In the genomic region with DNA sequence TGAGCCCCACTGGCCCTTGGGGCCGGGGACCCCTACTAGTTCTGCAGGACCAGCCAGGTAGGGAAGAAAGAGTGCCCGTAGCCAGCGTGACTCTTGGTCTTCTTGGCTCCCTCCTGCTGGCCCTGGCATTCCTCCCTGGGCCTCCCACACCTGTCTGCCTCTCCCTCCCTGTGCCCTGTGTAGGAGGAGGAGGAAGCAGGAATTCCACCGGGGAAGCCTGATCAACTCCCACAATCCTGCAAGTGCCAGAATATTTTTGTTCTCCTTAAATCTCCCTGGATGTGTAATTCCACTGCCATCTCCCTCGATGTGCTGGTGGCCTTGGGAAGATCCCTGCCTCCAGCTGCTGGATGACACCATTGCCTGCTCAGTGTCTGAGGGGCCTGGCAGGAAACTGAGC, we compare ENCODE assay signal across 25 mouse cellular contexts. TPM values are rescaled to one million over a fixed set of nuclear protein-coding genes. Genes with fewer than 3 reads are reported as not detected.
A peak's percentile ranks its signal among the peaks of the same experiment; 100 is the strongest.
DNase-seq lines count a peak whose midpoint lies in the region; ATAC-seq and TF ChIP-seq lines count a peak whose summit lies in the region.
"Had no signal": no experiment of that assay in that cellular context is flagged by ENCODE, and none has a peak within 500 bp of the region (broad histone marks: within the 10 kb centered on the region; RNA-seq: fewer than 3 reads in every experiment).

No protein-coding gene starts in this region.

- no peaks in the 10 kb centered on the region for H3K36me3 ChIP-seq in kidney, postnatal 0 days (ENCODE audit: insufficient read depth, low read length)
- H3K36me3 ChIP-seq: embryonic facial prominence, embryonic 13.5 days; embryonic facial prominence, embryonic 15.5 days; forebrain, embryonic 10.5 days; forebrain, embryonic 12.5 days; G1E had no signal

- no peak overlapping the region for H3K4me3 ChIP-seq in kidney, postnatal 0 days (replicated peaks; ENCODE audit: low read depth, low read length)
- H3K4me3 ChIP-seq: embryonic facial prominence, embryonic 13.5 days; embryonic facial prominence, embryonic 15.5 days; erythroblast, embryonic 14.5 days; forebrain, embryonic 10.5 days; forebrain, embryonic 12.5 days had no signal

- H3K9me3 ChIP-seq in kidney, postnatal 0 days (replicated peaks; ENCODE audit: low read length): no peaks in the 10 kb centered on the region
- H3K9me3 ChIP-seq: embryonic facial prominence, embryonic 13.5 days; embryonic facial prominence, embryonic 15.5 days; forebrain, embryonic 10.5 days; forebrain, embryonic 12.5 days; G1E had no signal

- H3K4me2 ChIP-seq in kidney, postnatal 0 days (ENCODE audit: low read length): no peak overlapping the region
- H3K4me2 ChIP-seq: embryonic facial prominence, embryonic 13.5 days; embryonic facial prominence, embryonic 15.5 days; forebrain, embryonic 12.5 days had no signal

- ATAC-seq in kidney, postnatal 0 days (replicated peaks; ENCODE audit: low FRiP score, low read depth): no peak
- ATAC-seq: activated CD4-positive, CD25-positive, alpha-beta regulatory T cell, adult 4 months; CD4-positive, CD25-positive, alpha-beta regulatory T cell, adult 4 months; forebrain, embryonic 14.5 days; forebrain, embryonic 16.5 days; Patski had no signal

- no peak for TF ChIP-seq CTCF in kidney, postnatal 0 days (IDR thresholded peaks at IDR 0.05; ENCODE audit: low read depth)

- H3K27me3 ChIP-seq in kidney, postnatal 0 days (ENCODE audit: insufficient read depth, low read length): no peaks in the 10 kb centered on the region

- no peak overlapping the region for H3K27ac ChIP-seq in kidney, postnatal 0 days
- H3K27ac ChIP-seq: embryonic facial prominence, embryonic 13.5 days; embryonic facial prominence, embryonic 15.5 days had no signal

- no peak overlapping the region for H3K9ac ChIP-seq in kidney, postnatal 0 days (ENCODE audit: low read depth, low read length)
- H3K9ac ChIP-seq: embryonic facial prominence, embryonic 13.5 days; embryonic facial prominence, embryonic 15.5 days; forebrain, embryonic 12.5 days had no signal

- no peaks in the 10 kb centered on the region; the same call in 1 of the 2 replicates for H3K4me1 ChIP-seq in kidney, postnatal 0 days (replicated peaks; ENCODE audit: insufficient read depth, low read length)
- H3K4me1 ChIP-seq: embryonic facial prominence, embryonic 15.5 days had no signal

- WGBS in kidney, postnatal 0 days: 23% methylated on average over 5 of the region's 5 CpGs

- DNase-seq in kidney, postnatal 0 days (ENCODE audit: low spot score): peak; percentile 29
- DNase-seq in kidney, adult 11 months: no peak
- peak; percentile 30 for DNase-seq in ovary, adult 18-20 months (ENCODE audit: low spot score)
- DNase-seq in ovary, postnatal 14 days (ENCODE audit: low spot score): no peak
- peak; percentile 21 for DNase-seq in ovary, postnatal 36 days (ENCODE audit: low spot score)
- no peak for DNase-seq in urinary bladder, postnatal 10 days (ENCODE audit: low spot score)
- DNase-seq: adrenal gland, adult 8-10 months; adrenal gland, postnatal 14 days; adrenal gland, postnatal 36 days; B cell, adult 2 months; cerebellum, adult 11 months; cerebellum, adult 18-20 months; cerebellum, adult 8-10 months; cerebellum, adult 9-11 months had no signal

RNA-seq across cellular contexts. Expression of gene Vstm2l, which starts 10.1 kb away (rescaled TPM):
- 0.26 and 0.38 TPM in 2 replicates for polyA plus RNA-seq in kidney, postnatal 0 days (2015; fragmentation: Nextera tagmentation; extraction: Ambion mirVana)
- polyA plus RNA-seq: activated CD4-positive, CD25-positive, alpha-beta regulatory T cell, adult 4 months; CD4-positive, CD25-positive, alpha-beta regulatory T cell, adult 4 months; erythroblast, embryonic 14.5 days; G1E; Patski had no signal

Comparison
In these comparisons a context has a peak if more than half of its experiments do, and no peak if none do; other contexts are left out.
1. DNase-seq: peak in kidney, postnatal 0 days (single experiment), ovary, adult 18-20 months (single experiment) and ovary, postnatal 36 days (single experiment); none in kidney, adult 11 months (single experiment), ovary, postnatal 14 days (single experiment) and urinary bladder, postnatal 10 days (single experiment).